Comparison of ENCODE assay signal across 25 mouse cellular contexts in the genomic region with DNA sequence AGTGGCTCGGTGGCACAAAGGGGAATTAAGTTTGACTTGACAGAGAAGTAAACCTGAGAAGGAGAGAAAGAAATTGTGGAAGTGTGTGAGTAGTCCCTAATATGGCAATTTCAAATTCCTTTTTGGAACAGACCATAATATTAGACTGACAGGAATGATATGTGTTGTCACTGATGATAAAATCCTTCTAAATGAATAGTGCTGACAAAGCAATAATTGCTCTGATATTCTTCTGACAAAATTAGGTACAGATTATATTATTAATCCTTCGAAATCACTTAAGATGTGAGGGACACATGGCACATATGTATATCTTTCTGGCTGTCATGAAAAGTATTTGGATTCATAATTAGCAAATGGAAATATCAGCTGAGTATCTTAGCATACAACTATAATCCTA.
"Had no signal": no experiment of that assay in that cellular context is flagged by ENCODE, and none has a peak within 500 bp of the region (broad histone marks: within the 10 kb centered on the region; RNA-seq: fewer than 3 reads in every experiment).

No protein-coding gene starts in this region.

- H3K4me1 ChIP-seq: heart, embryonic 12.5 days; heart, embryonic 13.5 days; heart, embryonic 15.5 days; hindbrain, embryonic 12.5 days; hindbrain, embryonic 13.5 days; hindbrain, embryonic 15.5 days; intestine, embryonic 15.5 days; kidney, embryonic 15.5 days had no signal

- H3K36me3 ChIP-seq: heart, embryonic 12.5 days; heart, embryonic 13.5 days; heart, embryonic 15.5 days; hindbrain, embryonic 12.5 days; hindbrain, embryonic 13.5 days; hindbrain, embryonic 15.5 days; intestine, embryonic 15.5 days; kidney, embryonic 15.5 days had no signal

- DNase-seq: heart, postnatal 36 days; heart, postnatal 4 days; kidney, adult 11 months; kidney, adult 18-20 months; kidney, adult 8-10 months; kidney, postnatal 10 days; kidney, postnatal 14 days; kidney, postnatal 25 days; kidney, postnatal 36 days; kidney, postnatal 4 days; layer of hippocampus, postnatal 36 days had no signal

- H3K9me3 ChIP-seq: heart, embryonic 13.5 days; heart, embryonic 15.5 days; hindbrain, embryonic 12.5 days; hindbrain, embryonic 13.5 days; hindbrain, embryonic 15.5 days; intestine, embryonic 15.5 days; kidney, embryonic 15.5 days had no signal

- H3K9ac ChIP-seq: heart, embryonic 12.5 days; heart, embryonic 13.5 days; heart, embryonic 15.5 days; hindbrain, embryonic 12.5 days; hindbrain, embryonic 13.5 days; hindbrain, embryonic 14.5 days; hindbrain, embryonic 15.5 days; intestine, embryonic 15.5 days; kidney, embryonic 15.5 days had no signal

- H3K4me3 ChIP-seq: heart, embryonic 12.5 days; heart, embryonic 13.5 days; heart, embryonic 15.5 days; hindbrain, embryonic 12.5 days; hindbrain, embryonic 13.5 days; hindbrain, embryonic 15.5 days; intestine, embryonic 15.5 days; kidney, embryonic 15.5 days; layer of hippocampus, adult 2 months; left cerebral cortex, adult 2 months had no signal

- H3K4me2 ChIP-seq: heart, embryonic 12.5 days; heart, embryonic 13.5 days; heart, embryonic 15.5 days; hindbrain, embryonic 12.5 days; hindbrain, embryonic 13.5 days; hindbrain, embryonic 14.5 days; hindbrain, embryonic 15.5 days; intestine, embryonic 15.5 days; kidney, embryonic 15.5 days had no signal

- H3K27me3 ChIP-seq: heart, embryonic 12.5 days; heart, embryonic 13.5 days; heart, embryonic 15.5 days; hindbrain, embryonic 12.5 days; hindbrain, embryonic 13.5 days; hindbrain, embryonic 15.5 days; intestine, embryonic 15.5 days; kidney, embryonic 15.5 days had no signal

- ATAC-seq: inflammation-experienced regulatory T-cells, adult 6 months had no signal

- H3K27ac ChIP-seq: heart, embryonic 13.5 days; heart, embryonic 15.5 days; hindbrain, embryonic 12.5 days; hindbrain, embryonic 13.5 days; hindbrain, embryonic 14.5 days; hindbrain, embryonic 15.5 days; hindbrain, postnatal 0 days; intestine, embryonic 15.5 days; kidney, embryonic 15.5 days; kidney, postnatal 0 days; layer of hippocampus, adult 2 months; left cerebral cortex, adult 2 months had no signal
